Mouse (Mus musculus): ENCODE data around the gene Zfp879.

Zfp879 gene

GRCm38 (mm10) chr11:50841023-50841735, at the start of gene Zfp879:
Gene Zfp879, minus strand, starts transcription at chr11:50841552.
- peak in 1 of 2 experiments; percentile 84 for DNase-seq (ENCODE audit: low spot score in 2 of 2)

DNA sequence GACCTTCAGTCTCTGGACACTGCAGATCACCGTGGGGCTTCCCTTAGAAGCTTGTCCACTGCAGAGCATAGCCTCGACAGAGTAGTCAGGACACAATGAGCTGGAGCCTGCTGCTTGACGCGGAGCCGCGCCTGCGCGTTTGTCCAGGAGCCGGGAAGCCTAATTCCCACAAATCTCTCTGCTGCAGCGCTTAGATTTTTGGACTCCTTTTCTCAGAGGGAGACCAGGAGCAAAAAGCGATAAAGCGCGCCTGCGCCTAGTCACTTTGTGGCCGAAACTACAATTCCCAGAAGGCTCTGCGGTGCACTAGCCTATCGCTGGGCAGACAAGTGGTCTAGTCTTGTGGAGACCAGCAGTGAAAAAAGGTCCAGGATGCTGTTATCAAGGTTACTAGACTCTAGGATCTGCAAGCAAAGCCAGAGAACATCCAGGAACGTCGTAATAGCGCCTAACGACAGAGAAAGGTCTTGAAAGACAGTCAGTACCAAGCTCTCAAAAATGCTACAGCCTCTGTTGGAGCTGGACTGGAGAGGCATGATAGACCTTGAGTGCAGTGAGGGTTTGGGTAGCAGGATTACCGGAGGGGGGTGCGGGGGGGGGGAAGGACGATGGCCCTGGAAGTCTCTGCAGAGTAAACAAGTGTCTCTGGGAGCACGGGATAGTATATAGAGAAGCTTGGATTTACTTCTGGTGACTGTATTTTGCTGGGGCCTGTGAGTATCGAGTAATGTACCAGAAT, 46.2 kb upstream of the Zfp879 start, which contains the start of gene Zfp454:
Gene Zfp454, minus strand, starts transcription at position 262 of the 739 bp plus-strand sequence.
- peak in 1 of 2 experiments; percentile 43 for DNase-seq (ENCODE audit: low spot score in 2 of 2)

DNA sequence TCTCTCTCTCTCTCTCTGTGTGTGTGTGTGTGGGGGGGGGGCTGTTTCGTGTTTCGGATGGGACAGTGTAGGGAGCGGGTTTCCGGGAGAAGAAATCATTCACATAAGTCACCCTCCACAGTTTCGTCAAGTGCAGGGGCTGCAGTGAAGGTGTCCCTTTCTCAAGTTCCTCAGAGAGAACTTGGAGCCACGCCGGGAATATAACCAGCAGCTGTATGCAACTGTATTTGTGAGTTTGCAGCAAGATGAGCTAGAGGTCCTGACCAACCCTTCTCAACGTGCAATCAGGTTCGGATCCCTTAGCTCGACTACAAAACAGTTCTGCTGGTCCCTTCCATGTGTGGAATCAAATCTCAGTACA, 45.6 kb upstream of the Zfp879 start:
- no peak for DNase-seq (ENCODE audit: low spot score in 2 of 2)

DNA sequence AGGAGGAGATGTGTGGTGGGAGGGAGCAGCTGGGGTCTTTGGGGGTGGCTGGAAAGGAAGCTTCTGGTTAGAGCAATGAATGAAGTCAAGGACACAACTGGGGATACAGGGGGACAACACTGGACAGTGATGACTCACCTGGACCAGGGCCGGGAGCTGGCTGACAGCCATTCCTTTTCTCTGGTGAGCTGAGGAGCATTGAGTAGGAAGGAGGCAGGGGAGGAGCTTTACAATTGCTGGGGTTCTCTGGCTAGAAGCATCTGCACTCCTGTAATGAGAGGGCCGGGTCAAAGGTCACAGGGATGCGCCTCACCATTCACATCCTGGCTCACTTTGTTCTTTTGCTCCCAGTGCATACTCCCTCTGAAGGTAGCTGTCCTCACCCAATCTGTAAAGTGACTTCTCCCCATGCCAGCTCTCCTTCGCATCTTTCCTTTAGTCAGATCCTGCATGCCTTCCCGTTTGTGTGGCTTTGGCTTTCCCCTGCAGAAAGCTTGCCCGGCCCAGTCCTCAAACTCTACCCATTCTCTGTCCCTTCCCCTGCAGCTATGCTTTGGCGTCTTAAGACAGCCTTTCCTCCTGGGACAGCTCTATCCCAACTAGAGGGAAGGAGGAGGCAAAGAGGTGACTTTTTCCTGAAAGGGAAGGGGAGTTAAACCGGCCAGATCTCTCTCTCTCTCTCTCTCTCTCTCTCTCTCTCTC, 45.0 kb upstream of the Zfp879 start:
- no peak for DNase-seq (ENCODE audit: low spot score in 2 of 2)

GRCm38 (mm10) chr11:50883756-50884155, 42.4 kb upstream of the Zfp879 start:
- DNase-seq (ENCODE audit: low spot score in 2 of 2), result peak in 1 of 2 experiments; percentile 17

DNA sequence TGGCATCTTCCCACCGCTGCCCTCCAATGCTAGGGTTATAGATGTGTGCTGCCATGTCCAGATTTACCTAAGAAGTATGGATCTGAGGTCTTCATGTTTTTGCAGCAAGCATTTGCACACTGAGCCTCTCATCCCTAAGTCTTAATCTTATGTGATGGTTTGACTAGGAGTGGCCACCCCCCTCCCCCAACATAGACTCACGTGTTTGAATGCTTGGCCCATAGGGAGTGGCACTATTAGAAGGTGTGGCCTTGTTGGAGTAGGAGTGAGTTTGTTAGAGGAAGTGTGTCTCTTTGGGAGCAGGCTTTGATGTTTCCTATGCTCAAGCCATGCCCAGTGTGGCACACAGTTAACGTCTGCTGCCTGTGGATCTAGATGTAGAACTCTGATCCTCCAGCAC, 37.3 kb upstream of the Zfp879 start:
- DNase-seq (ENCODE audit: low spot score in 2 of 2), result no peak

GRCm38 (mm10) chr11:50850989-50851601, 9.7 kb upstream of the Zfp879 start:
- DNase-seq (ENCODE audit: low spot score in 2 of 2), result no peak

GRCm38 (mm10) chr11:50850177-50850735, 8.9 kb upstream of the Zfp879 start, which contains the start of gene Grm6:
Gene Grm6, plus strand, starts transcription at chr11:50850685.
- peak in 1 of 2 experiments; percentile 44 for DNase-seq (ENCODE audit: low spot score in 2 of 2)

DNA sequence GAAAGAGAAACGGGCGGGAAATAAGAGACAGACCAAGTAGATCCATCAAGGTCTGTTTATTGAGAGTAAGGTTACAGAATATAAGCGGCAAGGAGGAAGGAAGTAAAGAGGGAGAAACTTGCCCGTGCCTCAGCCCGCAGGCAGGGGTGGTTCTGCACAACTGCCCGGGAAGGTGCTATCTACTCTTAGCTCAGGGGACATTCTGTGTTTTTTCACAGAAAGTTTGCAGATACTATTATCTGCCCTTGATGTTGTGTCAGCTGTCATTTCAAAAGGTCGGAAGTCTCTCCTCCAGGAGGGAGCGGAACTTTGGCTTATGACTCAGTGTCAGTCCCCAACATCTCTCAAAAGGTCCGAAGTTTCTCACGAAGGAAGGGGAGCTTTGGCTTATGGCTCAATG, 8.0 kb upstream of the Zfp879 start:
- no peak for DNase-seq (ENCODE audit: low spot score in 2 of 2)

DNA sequence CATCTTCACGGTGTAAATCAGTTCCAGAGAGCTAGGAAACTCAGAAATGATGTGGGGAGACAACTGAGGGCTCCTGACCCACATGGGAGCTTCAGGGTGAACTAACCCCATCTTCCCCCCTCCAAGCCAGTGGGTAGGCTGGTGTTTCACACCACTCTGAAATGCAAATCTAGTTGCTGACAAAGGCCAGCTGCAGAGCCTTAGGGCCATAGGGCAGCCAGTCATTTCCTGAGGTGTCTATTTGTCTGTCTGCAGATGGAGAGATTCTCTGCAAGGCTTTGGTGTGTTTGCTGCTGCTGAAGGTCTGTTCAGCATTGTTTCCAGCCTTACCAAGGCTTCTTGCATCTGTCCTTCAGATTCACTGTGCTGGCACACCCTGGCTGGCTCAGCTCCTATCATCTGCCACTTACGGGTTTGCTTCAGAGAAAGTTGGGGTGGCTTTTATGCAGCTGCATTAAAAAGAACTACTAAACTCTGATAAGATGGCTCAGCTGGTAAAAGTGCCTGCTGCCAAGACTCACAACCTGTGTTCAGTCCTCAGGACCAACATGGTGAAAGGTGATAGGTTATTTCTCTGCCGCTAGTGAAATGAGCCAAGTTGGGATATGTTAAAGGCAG, 7.3 kb upstream of the Zfp879 start:
- no peak for DNase-seq (ENCODE audit: low spot score in 2 of 2)

DNA sequence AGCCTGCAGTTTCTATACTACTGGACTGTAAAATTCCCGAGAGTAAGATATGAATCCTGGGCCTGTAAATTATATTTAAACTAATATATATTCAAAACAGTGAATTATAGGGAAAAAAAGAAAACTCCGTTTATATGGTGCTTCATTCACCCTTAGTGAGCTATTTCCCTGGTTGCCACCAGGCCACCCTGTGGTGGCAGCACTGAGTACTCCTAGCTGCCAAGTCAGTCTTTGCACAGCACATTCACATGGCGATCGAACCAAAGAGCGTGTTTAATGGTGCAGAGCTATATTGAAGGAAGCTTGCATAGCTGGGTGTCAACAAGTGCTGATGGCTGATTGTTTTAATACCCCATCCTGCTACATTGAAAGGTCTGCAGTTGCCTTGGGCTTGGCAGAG, 5.7 kb upstream of the Zfp879 start:
- peak in 1 of 2 experiments; percentile 47 for DNase-seq (ENCODE audit: low spot score in 2 of 2)

- DNase-seq (ENCODE audit: low spot score in 2 of 2), result no peak
These were observed 4.6 kb upstream of the Zfp879 start for GRCm38 (mm10) chr11:50845951-50846350.

DNA sequence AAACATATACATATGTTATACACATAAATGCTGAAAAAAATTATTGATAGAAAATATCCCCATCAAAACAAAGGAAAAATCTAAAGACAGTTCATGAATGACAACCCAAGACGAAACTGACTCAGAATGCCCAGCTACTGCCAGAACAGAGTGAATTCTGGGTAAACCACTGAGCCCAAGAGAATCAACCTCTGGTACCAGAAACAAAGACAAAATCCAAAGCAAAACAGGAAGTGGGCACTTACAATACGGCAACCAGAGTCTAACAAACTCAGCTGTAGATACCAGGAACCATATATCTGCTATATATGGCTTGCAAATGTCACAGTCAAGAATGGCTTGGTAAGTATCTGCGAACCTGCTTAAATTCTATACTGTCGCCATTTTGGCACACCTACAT, 5.6 kb downstream of the Zfp879 start:
- no peak for DNase-seq (ENCODE audit: low spot score in 2 of 2)

DNA sequence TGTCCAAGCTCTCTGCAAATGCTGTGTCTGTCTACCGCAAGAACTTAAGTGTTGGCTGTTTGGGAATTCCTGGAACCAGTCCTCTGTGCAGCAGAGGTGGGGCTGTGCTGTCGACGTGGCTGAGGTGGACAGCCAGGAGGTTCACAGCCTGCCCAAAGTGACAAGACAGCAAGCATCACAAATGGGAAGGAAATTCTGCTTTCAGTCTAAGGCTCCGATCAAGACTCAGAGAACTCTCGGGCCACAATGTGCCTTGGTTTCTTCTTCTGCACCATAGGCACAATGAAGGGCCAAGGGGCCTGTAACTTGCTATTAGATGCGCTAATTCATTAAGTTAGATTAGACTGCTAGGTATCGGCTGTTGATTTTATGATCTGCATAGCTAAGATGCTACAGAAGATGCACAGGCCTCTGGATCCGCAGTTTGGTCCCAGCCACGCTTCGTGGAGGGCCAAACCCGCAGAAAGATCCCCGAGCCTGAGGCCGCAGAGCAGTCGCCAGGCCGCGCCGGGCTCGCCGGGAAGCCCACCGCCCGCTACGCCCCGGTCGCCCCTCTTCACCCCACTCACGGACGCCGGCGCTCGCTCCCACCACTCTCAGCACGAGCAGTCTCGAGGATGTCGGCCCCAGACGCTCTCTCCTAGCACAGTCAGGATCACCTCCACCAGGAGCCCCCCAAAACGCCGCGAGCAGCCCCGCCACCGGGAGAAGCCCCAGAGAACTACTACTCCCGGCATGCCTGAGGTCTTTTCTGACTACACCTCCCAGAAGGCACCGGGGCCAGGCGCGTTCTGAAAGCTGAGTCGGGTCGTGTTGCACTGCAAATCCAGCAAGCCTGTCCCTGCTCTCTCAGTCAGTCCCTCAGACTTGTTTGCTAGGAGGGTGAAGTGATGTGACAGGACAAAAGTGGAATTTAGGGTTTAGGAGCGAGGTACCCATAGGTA, 14.1 kb downstream of the Zfp879 start, which contains the start of gene Zfp354c:
Gene Zfp354c, minus strand, starts transcription at position 715 of the 944 bp plus-strand sequence.
- peak; percentile 47 to 81 for DNase-seq (ENCODE audit: low spot score in 2 of 2)

DNA sequence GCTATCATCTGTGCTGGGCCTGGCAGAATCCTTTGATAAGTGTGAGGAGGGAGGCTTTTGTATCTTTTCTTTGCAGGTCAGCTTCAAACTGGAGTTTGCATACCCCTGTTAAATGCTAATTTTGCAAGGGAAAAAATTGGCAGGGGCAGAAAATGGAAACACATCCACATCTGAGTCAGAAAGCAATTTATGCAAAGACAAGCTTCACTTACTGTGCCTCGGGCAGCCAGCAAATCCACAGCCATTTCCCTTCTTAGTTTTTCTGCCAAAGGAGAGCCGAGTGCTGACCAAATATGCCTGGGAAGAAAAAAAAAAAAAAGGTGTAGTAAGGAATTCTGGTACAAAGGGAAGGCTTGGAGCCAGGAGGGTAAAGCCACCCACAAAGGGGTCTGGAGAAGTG, 15.1 kb downstream of the Zfp879 start:
- DNase-seq (ENCODE audit: low spot score in 2 of 2), result no peak

GRCm38 (mm10) chr11:50814233-50814632, 27.1 kb downstream of the Zfp879 start:
- DNase-seq (ENCODE audit: low spot score in 2 of 2), result no peak

- no peak for DNase-seq (ENCODE audit: low spot score in 2 of 2)
These were observed 42.5 kb downstream of the Zfp879 start for GRCm38 (mm10) chr11:50798836-50799235.

DNA sequence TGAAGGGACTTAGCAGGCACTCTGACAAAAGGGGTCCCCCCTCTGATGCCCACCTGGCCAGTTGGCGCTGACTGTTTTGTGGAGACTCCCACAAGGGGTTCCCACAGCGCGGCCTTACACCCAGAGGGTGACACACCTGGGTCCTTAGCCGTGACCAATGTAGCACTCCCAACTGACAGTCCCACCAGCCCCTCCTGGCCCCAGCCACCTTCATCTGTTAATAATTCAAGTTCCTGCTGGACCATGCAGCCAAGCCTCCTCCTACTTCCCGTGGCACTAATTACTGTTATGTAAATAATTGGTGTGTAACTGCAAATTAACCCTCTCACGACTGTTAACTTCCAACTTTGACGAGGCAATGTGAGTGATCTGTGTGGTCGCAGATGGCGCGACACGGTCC, 43.7 kb downstream of the Zfp879 start:
- DNase-seq (ENCODE audit: low spot score in 2 of 2), result no peak
